Mouse (Mus musculus) B cell, adult 62 days (primary cell): ENCODE measurements around the gene Vtcn1. TPM values are rescaled to one million over a fixed set of nuclear protein-coding genes. Genes with fewer than 3 reads are reported as not detected.

Experiments used
- total RNA-seq: library from RNA; stranded (reverse); gene quantifications from 4 replicates; pipeline ENCODE4 v1.2.4, GENCODE M21; 2023

Vtcn1 gene
- not detected in 4 replicates for total RNA-seq

GRCm38 (mm10) chr3:100825225-100825965 lies at the start of gene Vtcn1:
Gene Vtcn1, plus strand, starts transcription at chr3:100825459.

GRCm38 (mm10) chr3:100921825-100922505 lies 96.7 kb downstream of the Vtcn1 start, which contains the start of gene Trim45:
Gene Trim45, plus strand, starts transcription at chr3:100922202.

Other genes with a start within 250 kb of the Vtcn1 start
- gene Man1a2, start 140.0 kb upstream of the Vtcn1 start, total RNA-seq = 103 to 118 TPM (median 115 TPM) in 4 replicates
- gene Trim45, start 96.7 kb downstream of the Vtcn1 start, total RNA-seq = 1.1 to 2.2 TPM (median 1.8 TPM) in 4 replicates
- gene Ttf2, start 144.2 kb downstream of the Vtcn1 start, total RNA-seq = 12.1 to 13.8 TPM (median 12.9 TPM) in 4 replicates
- 0.35 TPM in 1 of 4 replicates, not detected in the others for gene Cd101, start 204.1 kb downstream of the Vtcn1 start, total RNA-seq